ENCODE assay signal across 10 mouse cellular contexts in the genomic region with DNA sequence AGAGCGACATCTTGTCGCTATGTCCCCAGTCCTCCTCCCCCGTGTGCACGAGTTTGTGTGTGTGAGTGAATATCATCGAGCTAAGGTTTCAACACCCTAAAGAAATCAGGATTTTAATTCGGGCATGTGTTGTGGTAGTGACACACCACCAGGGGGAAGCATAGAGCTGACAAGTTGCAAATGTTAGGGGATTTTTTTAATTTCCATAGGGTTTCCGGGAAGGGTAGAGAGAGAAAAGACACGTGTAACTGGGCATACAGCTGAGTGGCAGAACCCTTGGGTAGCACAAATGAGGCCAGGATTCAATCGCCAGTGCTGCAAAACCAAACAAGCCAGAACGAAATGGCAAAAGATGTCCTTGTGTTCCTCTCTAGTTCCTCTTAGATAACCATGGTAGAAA. TPM values are rescaled to one million over a fixed set of nuclear protein-coding genes. Genes with fewer than 3 reads are reported as not detected.
DNase-seq lines count a peak whose midpoint lies in the region.
"Had no signal": no experiment of that assay in that cellular context is flagged by ENCODE, and none has a peak within 500 bp of the region (broad histone marks: within the 10 kb centered on the region; RNA-seq: fewer than 3 reads in every experiment).

No protein-coding gene starts in this region.

- no peaks in the 10 kb centered on the region for H3K9me3 ChIP-seq in embryonic facial prominence, embryonic 10.5 days
- H3K9me3 ChIP-seq: forebrain, embryonic 15.5 days had no signal

- WGBS in embryonic facial prominence, embryonic 10.5 days: 54% methylated on average over 10 of the region's 10 CpGs

- no peaks in the 10 kb centered on the region for H3K36me3 ChIP-seq in embryonic facial prominence, embryonic 10.5 days (replicated peaks)
- H3K36me3 ChIP-seq: forebrain, embryonic 15.5 days had no signal

- H3K4me1 ChIP-seq in embryonic facial prominence, embryonic 10.5 days: peaks cover 17% of the 10 kb centered on the region

- no peak overlapping the region for H3K27ac ChIP-seq in embryonic facial prominence, embryonic 10.5 days (replicated peaks)
- H3K27ac ChIP-seq: forebrain, embryonic 15.5 days had no signal

- H3K27me3 ChIP-seq in embryonic facial prominence, embryonic 10.5 days (replicated peaks; ENCODE audit: low read depth, poor library complexity, severe bottlenecking): peaks cover 67% of the 10 kb centered on the region

- H3K4me3 ChIP-seq in embryonic facial prominence, embryonic 10.5 days: no peak overlapping the region
- H3K4me3 ChIP-seq: forebrain, embryonic 15.5 days had no signal

- DNase-seq in cerebellum, adult 11-12 months: peak; percentile 67
- no peak for DNase-seq in cerebellum, adult 11 months
- DNase-seq in left cerebral cortex, adult 18-20 months (ENCODE audit: low spot score in 2 of 2): peak; percentile 29 to 30
- DNase-seq in left cerebral cortex, adult 8-10 months (ENCODE audit: low spot score in 2 of 2): no peak
- DNase-seq in 3T3-L1 (ENCODE audit: low read depth, low spot score): peak; percentile 27
- peak; percentile 72 for DNase-seq in cerebellum, adult 9-11 months
- no peak for DNase-seq in ovary, adult 18-20 months (ENCODE audit: low spot score)
- DNase-seq in embryonic facial prominence, embryonic 10.5 days (ENCODE audit: low spot score): no peak
- DNase-seq: lung, postnatal 14 days had no signal

RNA-seq across cellular contexts. Expression of gene Nrg4, which starts 2.1 kb away (rescaled TPM):
- total RNA-seq in left cerebral cortex, adult 18-20 months (2021): under 1 TPM; 0.54 to 0.70 TPM
- 1 to 10 TPM in 2 of 4 experiments, under 1 TPM in 2; 0.81 to 1.3 (median 0.98) TPM for total RNA-seq in left cerebral cortex, adult 8-10 months (2022)
- 1.4 and 1.6 TPM in 2 replicates for polyA plus RNA-seq in embryonic facial prominence, embryonic 10.5 days (2016; fragmentation: Nextera tagmentation; extraction: Ambion mirVana)

RNA-seq across cellular contexts. Expression of gene Tmem266, which starts 2.2 kb away (rescaled TPM):
- 10 to 100 TPM in 1 of 2 experiments, 1 to 10 TPM in 1; 9.2 to 10.0 TPM for total RNA-seq in left cerebral cortex, adult 18-20 months (2021)
- total RNA-seq in left cerebral cortex, adult 8-10 months (2022): 1 to 10 TPM; 7.8 to 9.9 (median 8.6) TPM
- polyA plus RNA-seq in embryonic facial prominence, embryonic 10.5 days (2016; fragmentation: Nextera tagmentation; extraction: Ambion mirVana): 0.48 and 0.52 TPM in 2 replicates

Comparison
In these comparisons a context has a peak if more than half of its experiments do, and no peak if none do; other contexts are left out.
1. DNase-seq: peak in cerebellum, adult 11-12 months (single experiment), left cerebral cortex, adult 18-20 months (2 of 2), 3T3-L1 (single experiment) and cerebellum, adult 9-11 months (single experiment); none in cerebellum, adult 11 months (single experiment), left cerebral cortex, adult 8-10 months (0 of 2), ovary, adult 18-20 months (single experiment) and embryonic facial prominence, embryonic 10.5 days (single experiment).